In genomic region chr1:178712189-178712873, GRCm38 (mm10) we compare ENCODE assay signal across 17 mouse cellular contexts.
A peak's percentile ranks its signal among the peaks of the same experiment; 100 is the strongest.
DNase-seq lines count a peak whose midpoint lies in the region; ATAC-seq and TF ChIP-seq lines count a peak whose summit lies in the region.
"Had no signal": no experiment of that assay in that cellular context is flagged by ENCODE, and none has a peak within 500 bp of the region (broad histone marks: within the 10 kb centered on the region; RNA-seq: fewer than 3 reads in every experiment).

No protein-coding gene starts in this region.

- no peak overlapping the region for H3K9ac ChIP-seq in intestine, embryonic 16.5 days (ENCODE audit: low read depth, low read length)
- H3K9ac ChIP-seq in intestine, postnatal 0 days (ENCODE audit: low read depth, low read length), result no peak overlapping the region
- no peak overlapping the region for H3K9ac ChIP-seq in hindbrain, embryonic 13.5 days
- H3K9ac ChIP-seq: embryonic facial prominence, embryonic 12.5 days; kidney, embryonic 15.5 days; limb, embryonic 13.5 days; neural tube, embryonic 12.5 days had no signal

- no peak overlapping the region for H3K27ac ChIP-seq in intestine, embryonic 16.5 days (ENCODE audit: low read length)
- no peak overlapping the region for H3K27ac ChIP-seq in intestine, postnatal 0 days (ENCODE audit: low read depth, low read length)
- H3K27ac ChIP-seq in hindbrain, embryonic 13.5 days, result no peak overlapping the region
- H3K27ac ChIP-seq: embryonic facial prominence, embryonic 12.5 days; hindbrain, postnatal 0 days; kidney, embryonic 15.5 days; limb, embryonic 13.5 days; neural tube, embryonic 12.5 days had no signal

- DNase-seq in c-Kit-positive CD71-negative TER-119-negative erythroid progenitor cells, embryonic 14.5 days (ENCODE audit: low read depth), result peak; percentile 22
- peak; percentile 78 for DNase-seq in liver
- DNase-seq in retina, postnatal 1 day, result no peak
- no peak for DNase-seq in frontal cortex, postnatal 36 days (ENCODE audit: low spot score in 2 of 2)
- DNase-seq: cerebellum, adult 11-12 months; gastrocnemius, postnatal 10 days; heart, postnatal 36 days; right cerebral cortex, postnatal 4 days had no signal

- no peak overlapping the region for H3K4me2 ChIP-seq in intestine, embryonic 16.5 days (ENCODE audit: low read depth, low read length)
- H3K4me2 ChIP-seq in intestine, postnatal 0 days (replicated peaks; ENCODE audit: low read depth), result no peak overlapping the region
- H3K4me2 ChIP-seq in hindbrain, embryonic 13.5 days, result no peak overlapping the region
- H3K4me2 ChIP-seq: embryonic facial prominence, embryonic 12.5 days; kidney, embryonic 15.5 days; limb, embryonic 13.5 days; neural tube, embryonic 12.5 days had no signal

- no peaks in the 10 kb centered on the region for H3K27me3 ChIP-seq in intestine, embryonic 16.5 days (replicated peaks; ENCODE audit: control insufficient read depth, insufficient read depth, low read length)
- no peaks in the 10 kb centered on the region; the same call in 1 of the 2 replicates for H3K27me3 ChIP-seq in intestine, postnatal 0 days (replicated peaks; ENCODE audit: control insufficient read depth, insufficient read depth, low read length)
- no peaks in the 10 kb centered on the region for H3K27me3 ChIP-seq in hindbrain, embryonic 13.5 days
- H3K27me3 ChIP-seq: embryonic facial prominence, embryonic 12.5 days; kidney, embryonic 15.5 days; neural tube, embryonic 12.5 days had no signal

- no peaks in the 10 kb centered on the region for H3K36me3 ChIP-seq in intestine, embryonic 16.5 days (ENCODE audit: control insufficient read depth, insufficient read depth, low read length)
- no peaks in the 10 kb centered on the region for H3K36me3 ChIP-seq in intestine, postnatal 0 days (ENCODE audit: control insufficient read depth, insufficient read depth)
- no peaks in the 10 kb centered on the region for H3K36me3 ChIP-seq in hindbrain, embryonic 13.5 days
- H3K36me3 ChIP-seq: neural tube, embryonic 12.5 days had no signal

- TF ChIP-seq CTCF in intestine, postnatal 0 days (IDR thresholded peaks at IDR 0.05; ENCODE audit: low read depth), result no peak

- H3K9me3 ChIP-seq in intestine, embryonic 16.5 days (ENCODE audit: control insufficient read depth, low read length), result no peaks in the 10 kb centered on the region
- H3K9me3 ChIP-seq in intestine, postnatal 0 days (ENCODE audit: control insufficient read depth), result no peaks in the 10 kb centered on the region
- H3K9me3 ChIP-seq in hindbrain, embryonic 13.5 days, result no peaks in the 10 kb centered on the region
- H3K9me3 ChIP-seq: embryonic facial prominence, embryonic 12.5 days; kidney, embryonic 15.5 days; limb, embryonic 13.5 days; neural tube, embryonic 12.5 days had no signal

- no peaks in the 10 kb centered on the region for H3K4me1 ChIP-seq in intestine, embryonic 16.5 days (ENCODE audit: control insufficient read depth, insufficient read depth, low read length)
- H3K4me1 ChIP-seq in intestine, postnatal 0 days (replicated peaks; ENCODE audit: control insufficient read depth, insufficient read depth, low read length), result no peaks in the 10 kb centered on the region
- no peaks in the 10 kb centered on the region for H3K4me1 ChIP-seq in hindbrain, embryonic 13.5 days (replicated peaks)
- H3K4me1 ChIP-seq: embryonic facial prominence, embryonic 12.5 days had no signal

- peak; percentile 39; the same call in 1 of the 2 replicates for ATAC-seq in intestine, embryonic 16.5 days
- no peak for ATAC-seq in intestine, postnatal 0 days
- 0 out of 2 replicates have a peak, but pooled peaks have one; percentile 34 for ATAC-seq in megakaryocyte, adult 5-6 weeks (ENCODE audit: poor library complexity, severe bottlenecking)
- ATAC-seq in hindbrain, embryonic 13.5 days (ENCODE audit: low FRiP score), result no peak
- ATAC-seq: hindbrain, postnatal 0 days had no signal

- no peak overlapping the region for H3K4me3 ChIP-seq in intestine, embryonic 16.5 days (ENCODE audit: low read length)
- no peak overlapping the region for H3K4me3 ChIP-seq in intestine, postnatal 0 days (ENCODE audit: low read depth, low read length)
- no peak overlapping the region for H3K4me3 ChIP-seq in hindbrain, embryonic 13.5 days
- H3K4me3 ChIP-seq: embryonic facial prominence, embryonic 12.5 days; kidney, embryonic 15.5 days; limb, embryonic 13.5 days; neural tube, embryonic 12.5 days had no signal

- WGBS in intestine, embryonic 16.5 days, result 70% methylated on average over 9 of the region's 9 CpGs
- WGBS in intestine, postnatal 0 days, result 74% methylated on average over 9 of the region's 9 CpGs
- WGBS in hindbrain, embryonic 13.5 days, result 83% methylated on average over 9 of the region's 9 CpGs

Comparison
In these comparisons a context has a peak if more than half of its experiments do, and no peak if none do; other contexts are left out.
1. ATAC-seq: peak in intestine, embryonic 16.5 days (single experiment) and megakaryocyte, adult 5-6 weeks (single experiment); none in intestine, postnatal 0 days (single experiment) and hindbrain, embryonic 13.5 days (single experiment).
2. DNase-seq: peak in c-Kit-positive CD71-negative TER-119-negative erythroid progenitor cells, embryonic 14.5 days (single experiment) and liver (single experiment); none in retina, postnatal 1 day (single experiment) and frontal cortex, postnatal 36 days (0 of 2).